In the genomic region with DNA sequence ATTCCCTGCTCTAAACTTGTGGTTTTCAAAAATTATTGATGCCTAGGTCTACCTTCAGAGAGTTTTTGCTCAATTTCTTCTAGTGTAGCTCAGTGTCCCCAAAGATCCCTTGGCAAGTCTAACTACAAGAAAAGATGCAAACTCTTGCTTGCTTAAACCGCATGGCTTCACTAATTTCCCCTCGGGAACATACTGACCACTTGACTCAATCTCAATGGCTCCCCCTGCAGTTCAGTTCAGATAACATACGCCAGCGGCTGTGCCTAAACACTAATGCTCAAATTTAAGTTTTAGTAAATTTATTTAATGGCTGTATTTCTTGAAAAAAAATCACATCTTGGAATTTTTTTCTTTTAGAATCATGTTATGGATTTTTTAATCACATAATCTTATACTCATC, we compare ENCODE assay signal across 8 mouse cellular contexts. TPM values are rescaled to one million over a fixed set of nuclear protein-coding genes. Genes with fewer than 3 reads are reported as not detected.
A peak's percentile ranks its signal among the peaks of the same experiment; 100 is the strongest.
DNase-seq lines count a peak whose midpoint lies in the region; ATAC-seq and TF ChIP-seq lines count a peak whose summit lies in the region.

No protein-coding gene starts in this region.

- no peak for ATAC-seq in heart, embryonic 11.5 days (replicated peaks; ENCODE audit: insufficient number of reproducible peaks, low FRiP score, low TSS enrichment)
- ATAC-seq in hindbrain, postnatal 0 days, result no peak

- 32% methylated on average over 4 of the region's 4 CpGs for WGBS in heart, embryonic 11.5 days (ENCODE audit: insufficient replicate concordance)
- 40% methylated on average over 4 of the region's 4 CpGs for WGBS in hindbrain, postnatal 0 days

- no peaks in the 10 kb centered on the region for H3K36me3 ChIP-seq in heart, embryonic 11.5 days (ENCODE audit: control insufficient read depth, insufficient read depth, low read length)
- H3K36me3 ChIP-seq in hindbrain, postnatal 0 days (ENCODE audit: insufficient read depth, low read length), result no peaks in the 10 kb centered on the region

- no peak overlapping the region for H3K4me2 ChIP-seq in heart, embryonic 11.5 days
- H3K4me2 ChIP-seq in hindbrain, postnatal 0 days (ENCODE audit: low read depth, low read length), result no peak overlapping the region

- no peak overlapping the region for H3K27ac ChIP-seq in heart, embryonic 11.5 days (ENCODE audit: low read depth, low read length)
- no peak overlapping the region for H3K27ac ChIP-seq in hindbrain, postnatal 0 days

- H3K9me3 ChIP-seq in heart, embryonic 11.5 days (replicated peaks; ENCODE audit: control insufficient read depth, low read length), result no peaks in the 10 kb centered on the region
- H3K9me3 ChIP-seq in hindbrain, postnatal 0 days (ENCODE audit: low read length), result no peaks in the 10 kb centered on the region

- no peak overlapping the region for H3K4me3 ChIP-seq in heart, embryonic 11.5 days (ENCODE audit: low read depth, low read length)
- H3K4me3 ChIP-seq in hindbrain, postnatal 0 days (ENCODE audit: low read length), result no peak overlapping the region

- peak; percentile 20 to 64 for DNase-seq in heart, adult 9 months (ENCODE audit: low spot score in 2 of 2)
- peak; percentile 32 for DNase-seq in 416B (ENCODE audit: low read depth)
- DNase-seq in adrenal gland, postnatal 14 days, result peak; percentile 61
- DNase-seq in embryo, embryonic 11.5 days (ENCODE audit: low read depth, low spot score), result peak; percentile 22
- DNase-seq in hindbrain, postnatal 0 days (ENCODE audit: low spot score), result peak; percentile 70
- DNase-seq in left cerebral cortex, postnatal 4 days, result peak; percentile 52
- peak; percentile 7 for DNase-seq in right cerebral cortex, postnatal 4 days

- peaks cover 4% of the 10 kb centered on the region; the same call in 1 of the 2 replicates for H3K4me1 ChIP-seq in heart, embryonic 11.5 days (ENCODE audit: control insufficient read depth, insufficient read depth, low read length)
- no peaks in the 10 kb centered on the region for H3K4me1 ChIP-seq in hindbrain, postnatal 0 days (ENCODE audit: insufficient read depth, low read length)

- no peaks in the 10 kb centered on the region for H3K27me3 ChIP-seq in heart, embryonic 11.5 days (ENCODE audit: control insufficient read depth, insufficient read depth, low read length)
- H3K27me3 ChIP-seq in hindbrain, postnatal 0 days (ENCODE audit: insufficient read depth, low read length), result no peaks in the 10 kb centered on the region

- TF ChIP-seq CTCF in hindbrain, postnatal 0 days (IDR thresholded peaks at IDR 0.05; ENCODE audit: low read depth), result peak; percentile 58

- intact Hi-C loops in left cerebral cortex, postnatal 4 days (cut with DNase I), result loop anchor here (5.0 kb wide), 1 partner anchor 595 kb away; no protein-coding TSS in a partner anchor

- H3K9ac ChIP-seq in heart, embryonic 11.5 days (ENCODE audit: low read depth, low read length), result no peak overlapping the region
- H3K9ac ChIP-seq in hindbrain, postnatal 0 days (replicated peaks; ENCODE audit: low read length), result no peak overlapping the region

RNA-seq across cellular contexts. Expression of a gene that starts 49.2 kb away (rescaled TPM):
- polyA plus RNA-seq in heart, embryonic 11.5 days (2014; fragmentation: Nextera tagmentation; extraction: Ambion mirVana), result 126 and 148 TPM in 2 replicates
- total RNA-seq in adrenal gland, postnatal 14 days (2021), result 10.6 and 11.2 TPM in 2 replicates
- 121 and 143 TPM in 2 replicates for total RNA-seq in hindbrain, postnatal 0 days (2014; rRNA removed)
- polyA plus RNA-seq in hindbrain, postnatal 0 days (2015; fragmentation: Nextera tagmentation; extraction: Ambion mirVana), result 19.7 and 21.3 TPM in 2 replicates
- total RNA-seq in left cerebral cortex, postnatal 4 days (2021), result 100 to 1,000 TPM; 319 TPM

Comparison
In these comparisons a context has a peak if more than half of its experiments do, and no peak if none do; other contexts are left out.
1. DNase-seq: peak in every context shown above with its lines; median percentile 70 in hindbrain, postnatal 0 days; 61 in adrenal gland, postnatal 14 days; 52 in left cerebral cortex, postnatal 4 days; 42 in heart, adult 9 months; 32 in 416B; 22 in embryo, embryonic 11.5 days; 7 in right cerebral cortex, postnatal 4 days.